Mouse (Mus musculus) heart, adult 11 months (tissue): ENCODE measurements around the gene Rbm19.

ENCODE experiments used
- DNase-seq: peaks from one replicate; pipeline ENCODE4 v3.0.0; 2022

The Rbm19 gene

GRCm38 (mm10) chr5:120171865-120172728, 55.8 kb downstream of the Rbm19 start:
- no peak for DNase-seq

GRCm38 (mm10) chr5:120172729-120173101, 56.5 kb downstream of the Rbm19 start:
- DNase-seq = no peak

- DNase-seq = no peak
Observed at GRCm38 (mm10) chr5:120174317-120174716, 58.1 kb downstream of the Rbm19 start.

- no peak for DNase-seq
Observed at GRCm38 (mm10) chr5:120175217-120175616, 59.0 kb downstream of the Rbm19 start.

GRCm38 (mm10) chr5:120176246-120177065, 60.2 kb downstream of the Rbm19 start:
- peak; percentile 98 for DNase-seq

GRCm38 (mm10) chr5:120177066-120177340, 60.7 kb downstream of the Rbm19 start:
- DNase-seq = no peak

- no peak for DNase-seq
Observed at GRCm38 (mm10) chr5:120180102-120180501, 63.8 kb downstream of the Rbm19 start.

- peak; percentile 98 for DNase-seq
Observed at GRCm38 (mm10) chr5:120181384-120181783, 65.1 kb downstream of the Rbm19 start.

GRCm38 (mm10) chr5:120183321-120183720, 67.1 kb downstream of the Rbm19 start:
- DNase-seq = no peak

- peak; percentile 95 for DNase-seq
Observed at GRCm38 (mm10) chr5:120183790-120184189, 67.5 kb downstream of the Rbm19 start.

- DNase-seq = peak; percentile 93
Observed at GRCm38 (mm10) chr5:120185949-120186348, 69.7 kb downstream of the Rbm19 start.

- no peak for DNase-seq
Observed at GRCm38 (mm10) chr5:120188541-120188940, 72.3 kb downstream of the Rbm19 start.

GRCm38 (mm10) chr5:120190001-120190582, 73.8 kb downstream of the Rbm19 start:
- no peak for DNase-seq

GRCm38 (mm10) chr5:120191620-120192019, 75.4 kb downstream of the Rbm19 start:
- DNase-seq = no peak

GRCm38 (mm10) chr5:120194309-120194941, 78.2 kb downstream of the Rbm19 start:
- DNase-seq = no peak

GRCm38 (mm10) chr5:120194948-120195347, 78.7 kb downstream of the Rbm19 start:
- DNase-seq = no peak

- no peak for DNase-seq
Observed at GRCm38 (mm10) chr5:120196879-120197278, 80.6 kb downstream of the Rbm19 start.

GRCm38 (mm10) chr5:120197813-120198387, 81.6 kb downstream of the Rbm19 start:
- no peak for DNase-seq

- no peak for DNase-seq
Observed at GRCm38 (mm10) chr5:120199865-120200264, 83.6 kb downstream of the Rbm19 start.

GRCm38 (mm10) chr5:120204316-120204715, 88.1 kb downstream of the Rbm19 start:
- no peak for DNase-seq

- no peak for DNase-seq
Observed at GRCm38 (mm10) chr5:120206313-120206943, 90.2 kb downstream of the Rbm19 start.

- no peak for DNase-seq
Observed at GRCm38 (mm10) chr5:120207492-120207891, 91.2 kb downstream of the Rbm19 start.
